Mouse (Mus musculus) neutrophil, adult 83 days (primary cell): ENCODE results near the gene Crym. TPM values are rescaled to one million over a fixed set of nuclear protein-coding genes. Genes with fewer than 3 reads are reported as not detected.

ENCODE experiments used
- total RNA-seq, 2 experiments: library from RNA; stranded (reverse); gene quantifications; one replicate each; pipeline ENCODE4 v1.2.4; 2023

The Crym gene
- not detected for total RNA-seq

GRCm38 (mm10) chr7:120201771-120202170, at the start of gene Crym:
TSS of gene Crym (minus strand) at chr7:120202111.

GRCm38 (mm10) chr7:120203789-120204188, 1.9 kb upstream of the Crym start, which contains the start of gene Abca14:
TSS of gene Abca14 (plus strand) at chr7:120203961.

GRCm38 (mm10) chr7:120173603-120174244, 28.2 kb downstream of the Crym start, which contains the start of gene Anks4b:
TSS of gene Anks4b (plus strand) at chr7:120173858.

DNA sequence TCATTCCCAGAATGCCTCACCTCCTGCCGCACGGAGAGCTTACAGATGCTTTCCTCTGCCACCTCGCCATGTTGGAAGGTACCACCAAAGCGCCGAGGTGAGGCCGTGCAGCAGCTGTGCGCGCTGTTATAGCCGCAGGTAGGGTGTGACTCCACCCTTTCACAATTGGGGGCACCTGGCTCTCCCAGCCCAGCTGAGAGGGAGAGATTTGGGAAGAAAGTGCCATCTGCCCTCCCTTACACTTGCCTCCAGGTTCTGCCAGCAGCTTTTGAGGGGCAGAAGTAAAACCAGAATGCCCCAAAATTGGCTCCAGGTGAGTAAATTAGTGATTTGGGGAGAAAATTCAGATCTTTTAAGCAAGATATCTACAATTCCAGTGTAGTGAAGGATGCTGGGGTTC, 56.7 kb downstream of the Crym start, which contains the start of gene Zp2:
Zp2 (minus strand) TSS at position 101 of the 400 bp plus-strand sequence.

Other genes starting within 250 kb of the Crym start
- not detected for gene Dnah3, start 106.8 kb downstream of the Crym start, total RNA-seq
- gene Tmem159, start 99.8 kb downstream of the Crym start, total RNA-seq, result 1 to 10 TPM; 8.9 to 9.0 TPM
- gene Zp2, start 56.8 kb downstream of the Crym start, total RNA-seq, result not detected
- under 1 TPM in 1 of 2 experiments, not detected in 1; 0.09 TPM for gene Anks4b, start 28.3 kb downstream of the Crym start, total RNA-seq
- not detected for gene Abca14, start 1.9 kb upstream of the Crym start, total RNA-seq
- not detected for gene Abca15, start 126.6 kb upstream of the Crym start, total RNA-seq
- gene Abca16, start 207.5 kb upstream of the Crym start, total RNA-seq, result not detected